Mouse (Mus musculus): ENCODE data around the gene Zfp692. TPM values are rescaled to one million over a fixed set of nuclear protein-coding genes. Genes with fewer than 3 reads are reported as not detected.
A peak's percentile ranks its signal among the peaks of the same experiment; 100 is the strongest.
"Not testable (repeated sequence)": the region's sequence is repeated elsewhere in the genome, so short reads cannot be mapped to it uniquely, and the experiment has no call there.

The Zfp692 gene
- polyA plus RNA-seq, 1 experiment from 2014 or later = 9.3 TPM

GRCm38 (mm10) chr11:58301837-58302754 lies 4.8 kb upstream of the Zfp692 start:
- H3K4me1 ChIP-seq (ENCODE audit: control insufficient read depth, insufficient read depth, low read length) = no peaks in the 10 kb centered on the region
- H3K9ac ChIP-seq (ENCODE audit: low read depth, low read length) = peak overlapping the region; percentile 78
- no peaks in the 10 kb centered on the region for H3K9me3 ChIP-seq (replicated peaks; ENCODE audit: control insufficient read depth, low read length)
- WGBS (ENCODE audit: insufficient replicate concordance) = under 1% methylated on average over 36 of the region's 36 CpGs
- ATAC-seq (replicated peaks; ENCODE audit: insufficient number of reproducible peaks, low FRiP score, low TSS enrichment) = peak; percentile 92
- peak overlapping the region; percentile 89 for H3K27ac ChIP-seq (ENCODE audit: low read depth, low read length)
- peak overlapping the region; percentile 63 for H3K4me2 ChIP-seq
- no peaks in the 10 kb centered on the region for H3K36me3 ChIP-seq (ENCODE audit: control insufficient read depth, insufficient read depth, low read length)
- peak overlapping the region; percentile 68 for H3K4me3 ChIP-seq (ENCODE audit: low read depth, low read length)
- no peaks in the 10 kb centered on the region for H3K27me3 ChIP-seq (ENCODE audit: control insufficient read depth, insufficient read depth, low read length)

- Histone ChIP-seq H3K4me1 (ENCODE audit: control insufficient read depth, insufficient read depth, low read length) (peaks cover 3% of the 10 kb centered on the region; the same call in 1 of the 2 replicates), H3K27me3 (ENCODE audit: control insufficient read depth, insufficient read depth, low read length) (no peaks in the 10 kb centered on the region), H3K4me2 (peak overlapping the region; percentile 63), H3K27ac (ENCODE audit: low read depth, low read length) (peak overlapping the region; percentile 89), H3K9me3 (replicated peaks; ENCODE audit: control insufficient read depth, low read length) (no peaks in the 10 kb centered on the region), H3K36me3 (ENCODE audit: control insufficient read depth, insufficient read depth, low read length) (no peaks in the 10 kb centered on the region), H3K9ac (ENCODE audit: low read depth, low read length) (peak overlapping the region; percentile 78), H3K4me3 (ENCODE audit: low read depth, low read length) (peak overlapping the region; percentile 68)
- under 1% methylated on average over 26 of the region's 26 CpGs for WGBS (ENCODE audit: insufficient replicate concordance)
- ATAC-seq (replicated peaks; ENCODE audit: insufficient number of reproducible peaks, low FRiP score, low TSS enrichment) = peak; percentile 69
Observed at GRCm38 (mm10) chr11:58302774-58303445, 4.0 kb upstream of the Zfp692 start.

GRCm38 (mm10) chr11:58303594-58303993 lies 3.3 kb upstream of the Zfp692 start:
- no peaks in the 10 kb centered on the region for H3K27me3 ChIP-seq (ENCODE audit: control insufficient read depth, insufficient read depth, low read length)
- H3K27ac ChIP-seq (ENCODE audit: low read depth, low read length) = no peak overlapping the region
- H3K9ac ChIP-seq (ENCODE audit: low read depth, low read length) = no peak overlapping the region
- H3K4me1 ChIP-seq (ENCODE audit: control insufficient read depth, insufficient read depth, low read length) = peaks cover 6% of the 10 kb centered on the region; the same call in 1 of the 2 replicates
- H3K9me3 ChIP-seq (replicated peaks; ENCODE audit: control insufficient read depth, low read length) = no peaks in the 10 kb centered on the region
- ATAC-seq (replicated peaks; ENCODE audit: insufficient number of reproducible peaks, low FRiP score, low TSS enrichment) = no peak
- H3K4me2 ChIP-seq = peak overlapping the region; percentile 45
- 37% methylated on average over 7 of the region's 7 CpGs for WGBS (ENCODE audit: insufficient replicate concordance)
- no peaks in the 10 kb centered on the region for H3K36me3 ChIP-seq (ENCODE audit: control insufficient read depth, insufficient read depth, low read length)
- no peak overlapping the region for H3K4me3 ChIP-seq (ENCODE audit: low read depth, low read length)

- H3K27me3 ChIP-seq (ENCODE audit: control insufficient read depth, insufficient read depth, low read length); H3K4me1 ChIP-seq (ENCODE audit: control insufficient read depth, insufficient read depth, low read length); H3K36me3 ChIP-seq (ENCODE audit: control insufficient read depth, insufficient read depth, low read length); H3K4me2 ChIP-seq; H3K27ac ChIP-seq (ENCODE audit: low read depth, low read length); H3K4me3 ChIP-seq (ENCODE audit: low read depth, low read length); ATAC-seq (replicated peaks; ENCODE audit: insufficient number of reproducible peaks, low FRiP score, low TSS enrichment); H3K9ac ChIP-seq (ENCODE audit: low read depth, low read length); H3K9me3 ChIP-seq (replicated peaks; ENCODE audit: control insufficient read depth, low read length): not testable (repeated sequence)
- WGBS (ENCODE audit: insufficient replicate concordance) = 87% methylated on average over 8 of the region's 8 CpGs
Observed at GRCm38 (mm10) chr11:58305299-58305698, 1.6 kb upstream of the Zfp692 start.

- H3K9me3 ChIP-seq (replicated peaks; ENCODE audit: control insufficient read depth, low read length) = no peaks in the 10 kb centered on the region
- peak overlapping the region; percentile 97 for H3K4me2 ChIP-seq
- peak overlapping the region; percentile 70 for H3K9ac ChIP-seq (ENCODE audit: low read depth, low read length)
- H3K4me1 ChIP-seq (ENCODE audit: control insufficient read depth, insufficient read depth, low read length) = peaks cover 6% of the 10 kb centered on the region; the same call in 1 of the 2 replicates
- H3K4me3 ChIP-seq (ENCODE audit: low read depth, low read length) = peak overlapping the region; percentile 65
- no peaks in the 10 kb centered on the region for H3K27me3 ChIP-seq (ENCODE audit: control insufficient read depth, insufficient read depth, low read length)
- ATAC-seq (replicated peaks; ENCODE audit: insufficient number of reproducible peaks, low FRiP score, low TSS enrichment) = peak; percentile 27; the same call in 1 of the 2 replicates
- H3K27ac ChIP-seq (ENCODE audit: low read depth, low read length) = peak overlapping the region; percentile 4; the same call in 1 of the 2 replicates
- H3K36me3 ChIP-seq (ENCODE audit: control insufficient read depth, insufficient read depth, low read length) = peaks cover 2% of the 10 kb centered on the region; the same call in 1 of the 2 replicates
- under 1% methylated on average over 42 of the region's 42 CpGs for WGBS (ENCODE audit: insufficient replicate concordance)
Observed at GRCm38 (mm10) chr11:58307411-58308080, 677 bp downstream of the Zfp692 start.

GRCm38 (mm10) chr11:58308661-58309060 lies 1.8 kb downstream of the Zfp692 start:
- Histone ChIP-seq H3K4me2 (no peak overlapping the region), H3K9me3 (replicated peaks; ENCODE audit: control insufficient read depth, low read length) (no peaks in the 10 kb centered on the region), H3K9ac (ENCODE audit: low read depth, low read length) (no peak overlapping the region), H3K27me3 (ENCODE audit: control insufficient read depth, insufficient read depth, low read length) (no peaks in the 10 kb centered on the region), H3K36me3 (ENCODE audit: control insufficient read depth, insufficient read depth, low read length) (peaks cover 2% of the 10 kb centered on the region; the same call in 1 of the 2 replicates), H3K27ac (ENCODE audit: low read depth, low read length) (no peak overlapping the region), H3K4me1 (ENCODE audit: control insufficient read depth, insufficient read depth, low read length) (peaks cover 6% of the 10 kb centered on the region; the same call in 1 of the 2 replicates), H3K4me3 (ENCODE audit: low read depth, low read length) (no peak overlapping the region)
- 89% methylated on average over 9 of the region's 9 CpGs for WGBS (ENCODE audit: insufficient replicate concordance)
- no peak for ATAC-seq (replicated peaks; ENCODE audit: insufficient number of reproducible peaks, low FRiP score, low TSS enrichment)

GRCm38 (mm10) chr11:58314069-58314468 lies 7.2 kb downstream of the Zfp692 start:
- WGBS (ENCODE audit: insufficient replicate concordance) = 74% methylated on average over 6 of the region's 6 CpGs
- no peak overlapping the region for H3K4me2 ChIP-seq
- H3K9ac ChIP-seq (ENCODE audit: low read depth, low read length) = no peak overlapping the region
- ATAC-seq (replicated peaks; ENCODE audit: insufficient number of reproducible peaks, low FRiP score, low TSS enrichment) = no peak
- no peaks in the 10 kb centered on the region for H3K27me3 ChIP-seq (ENCODE audit: control insufficient read depth, insufficient read depth, low read length)
- H3K27ac ChIP-seq (ENCODE audit: low read depth, low read length) = no peak overlapping the region
- H3K4me3 ChIP-seq (ENCODE audit: low read depth, low read length) = no peak overlapping the region
- H3K36me3 ChIP-seq (ENCODE audit: control insufficient read depth, insufficient read depth, low read length) = peaks cover 5% of the 10 kb centered on the region; the same call in 1 of the 2 replicates
- no peaks in the 10 kb centered on the region for H3K4me1 ChIP-seq (ENCODE audit: control insufficient read depth, insufficient read depth, low read length)
- H3K9me3 ChIP-seq (replicated peaks; ENCODE audit: control insufficient read depth, low read length) = no peaks in the 10 kb centered on the region

GRCm38 (mm10) chr11:58315536-58316168 lies 8.8 kb downstream of the Zfp692 start:
- Histone ChIP-seq H3K27ac (ENCODE audit: low read depth, low read length) (no peak overlapping the region), H3K4me3 (ENCODE audit: low read depth, low read length) (no peak overlapping the region), H3K9me3 (replicated peaks; ENCODE audit: control insufficient read depth, low read length) (no peaks in the 10 kb centered on the region), H3K36me3 (ENCODE audit: control insufficient read depth, insufficient read depth, low read length) (peaks cover 5% of the 10 kb centered on the region; the same call in 1 of the 2 replicates), H3K27me3 (ENCODE audit: control insufficient read depth, insufficient read depth, low read length) (no peaks in the 10 kb centered on the region), H3K9ac (ENCODE audit: low read depth, low read length) (no peak overlapping the region), H3K4me1 (ENCODE audit: control insufficient read depth, insufficient read depth, low read length) (no peaks in the 10 kb centered on the region), H3K4me2 (no peak overlapping the region)
- no peak for ATAC-seq (replicated peaks; ENCODE audit: insufficient number of reproducible peaks, low FRiP score, low TSS enrichment)
- 92% methylated on average over 5 of the region's 5 CpGs for WGBS (ENCODE audit: insufficient replicate concordance)
